Mouse (Mus musculus): ENCODE data around the gene Parp14.
A peak's percentile ranks its signal among the peaks of the same experiment; 100 is the strongest.
"Not testable (repeated sequence)": the region's sequence is repeated elsewhere in the genome, so short reads cannot be mapped to it uniquely, and the experiment has no call there.

Gene Parp14

GRCm38 (mm10) chr16:35871048-35871851 lies at the start of gene Parp14:
TSS of gene Parp14 (minus strand) at chr16:35871544.
- DNase-seq (ENCODE audit: extremely low read depth, insufficient read length, low spot score) = peak; percentile 73

- no peak for DNase-seq (ENCODE audit: extremely low read depth, insufficient read length, low spot score)
Measured at GRCm38 (mm10) chr16:35918721-35919543, 47.6 kb upstream of the Parp14 start.

GRCm38 (mm10) chr16:35914301-35914700 lies 43.0 kb upstream of the Parp14 start:
- no peak for DNase-seq (ENCODE audit: extremely low read depth, insufficient read length, low spot score)

- no peak for DNase-seq (ENCODE audit: extremely low read depth, insufficient read length, low spot score)
Measured at GRCm38 (mm10) chr16:35913526-35913925, 42.2 kb upstream of the Parp14 start.

GRCm38 (mm10) chr16:35911449-35911848 lies 40.1 kb upstream of the Parp14 start:
- no peak for DNase-seq (ENCODE audit: extremely low read depth, insufficient read length, low spot score)

GRCm38 (mm10) chr16:35907432-35908201 lies 36.3 kb upstream of the Parp14 start:
- peak; percentile 14 for DNase-seq (ENCODE audit: extremely low read depth, insufficient read length, low spot score)

GRCm38 (mm10) chr16:35906887-35907286 lies 35.5 kb upstream of the Parp14 start:
- peak; percentile 24 for DNase-seq (ENCODE audit: extremely low read depth, insufficient read length, low spot score)

- DNase-seq (ENCODE audit: extremely low read depth, insufficient read length, low spot score) = no peak
Measured at GRCm38 (mm10) chr16:35905819-35906485, 34.6 kb upstream of the Parp14 start.

GRCm38 (mm10) chr16:35905355-35905754 lies 34.0 kb upstream of the Parp14 start:
- DNase-seq (ENCODE audit: extremely low read depth, insufficient read length, low spot score) = peak; percentile 80

GRCm38 (mm10) chr16:35904121-35904736 lies 32.9 kb upstream of the Parp14 start:
- DNase-seq (ENCODE audit: extremely low read depth, insufficient read length, low spot score) = no peak

GRCm38 (mm10) chr16:35903014-35903640 lies 31.8 kb upstream of the Parp14 start:
- no peak for DNase-seq (ENCODE audit: extremely low read depth, insufficient read length, low spot score)

GRCm38 (mm10) chr16:35900541-35900940 lies 29.2 kb upstream of the Parp14 start:
- no peak for DNase-seq (ENCODE audit: extremely low read depth, insufficient read length, low spot score)

GRCm38 (mm10) chr16:35894997-35895396 lies 23.7 kb upstream of the Parp14 start:
- DNase-seq (ENCODE audit: extremely low read depth, insufficient read length, low spot score) = no peak

- DNase-seq (ENCODE audit: extremely low read depth, insufficient read length, low spot score) = not testable (repeated sequence)
Measured at GRCm38 (mm10) chr16:35891603-35892002, 20.3 kb upstream of the Parp14 start.

- DNase-seq (ENCODE audit: extremely low read depth, insufficient read length, low spot score) = peak; percentile 13
Measured at GRCm38 (mm10) chr16:35890645-35891044, 19.3 kb upstream of the Parp14 start.

GRCm38 (mm10) chr16:35888910-35889309 lies 17.6 kb upstream of the Parp14 start:
- no peak for DNase-seq (ENCODE audit: extremely low read depth, insufficient read length, low spot score)

- no peak for DNase-seq (ENCODE audit: extremely low read depth, insufficient read length, low spot score)
Measured at GRCm38 (mm10) chr16:35888174-35888573, 16.8 kb upstream of the Parp14 start.

GRCm38 (mm10) chr16:35874416-35874815 lies 3.1 kb upstream of the Parp14 start:
- no peak for DNase-seq (ENCODE audit: extremely low read depth, insufficient read length, low spot score)

GRCm38 (mm10) chr16:35872410-35873006 lies 1.2 kb upstream of the Parp14 start:
- no peak for DNase-seq (ENCODE audit: extremely low read depth, insufficient read length, low spot score)
